ENCODE assay signal across 25 mouse cellular contexts in genomic region chr6:112350452-112350851, GRCm38 (mm10). TPM values are rescaled to one million over a fixed set of nuclear protein-coding genes. Genes with fewer than 3 reads are reported as not detected.
DNase-seq lines count a peak whose midpoint lies in the region; ATAC-seq and TF ChIP-seq lines count a peak whose summit lies in the region.
"Had no signal": no experiment of that assay in that cellular context is flagged by ENCODE, and none has a peak within 500 bp of the region (broad histone marks: within the 10 kb centered on the region; RNA-seq: fewer than 3 reads in every experiment).

No protein-coding gene starts in this region.

- peak overlapping the region; percentile 73 for H3K27ac ChIP-seq in gastrocnemius, adult 2 months
- H3K27ac ChIP-seq in midbrain, embryonic 11.5 days (ENCODE audit: low read depth, low read length), result no peak overlapping the region
- no peak overlapping the region for H3K27ac ChIP-seq in midbrain, embryonic 15.5 days
- H3K27ac ChIP-seq in forebrain, embryonic 10.5 days, result no peak overlapping the region
- H3K27ac ChIP-seq: embryonic facial prominence, embryonic 13.5 days; embryonic facial prominence, embryonic 15.5 days; forebrain, embryonic 13.5 days; forebrain, embryonic 15.5 days had no signal

- no peak overlapping the region for H3K4me2 ChIP-seq in midbrain, embryonic 11.5 days
- no peak overlapping the region for H3K4me2 ChIP-seq in midbrain, embryonic 15.5 days
- H3K4me2 ChIP-seq: embryonic facial prominence, embryonic 13.5 days; embryonic facial prominence, embryonic 15.5 days; forebrain, embryonic 13.5 days; forebrain, embryonic 15.5 days had no signal

- ATAC-seq in midbrain, embryonic 11.5 days (ENCODE audit: low FRiP score), result no peak
- ATAC-seq in midbrain, embryonic 15.5 days (replicated peaks), result no peak
- ATAC-seq: forebrain, embryonic 13.5 days; forebrain, embryonic 15.5 days had no signal

- no peaks in the 10 kb centered on the region for H3K4me1 ChIP-seq in midbrain, embryonic 11.5 days (ENCODE audit: control insufficient read depth, insufficient read depth, low read length)
- no peaks in the 10 kb centered on the region for H3K4me1 ChIP-seq in midbrain, embryonic 15.5 days
- H3K4me1 ChIP-seq in forebrain, embryonic 10.5 days, result no peaks in the 10 kb centered on the region
- H3K4me1 ChIP-seq: embryonic facial prominence, embryonic 13.5 days; embryonic facial prominence, embryonic 15.5 days; forebrain, embryonic 13.5 days; forebrain, embryonic 15.5 days had no signal

- no peak overlapping the region for H3K9ac ChIP-seq in midbrain, embryonic 11.5 days (ENCODE audit: low read length)
- H3K9ac ChIP-seq in midbrain, embryonic 15.5 days, result no peak overlapping the region
- H3K9ac ChIP-seq: embryonic facial prominence, embryonic 13.5 days; embryonic facial prominence, embryonic 15.5 days; forebrain, embryonic 13.5 days; forebrain, embryonic 15.5 days had no signal

- no peaks in the 10 kb centered on the region for H3K9me3 ChIP-seq in midbrain, embryonic 11.5 days (ENCODE audit: control insufficient read depth, low read length)
- H3K9me3 ChIP-seq in midbrain, embryonic 15.5 days, result no peaks in the 10 kb centered on the region
- H3K9me3 ChIP-seq in forebrain, embryonic 10.5 days, result no peaks in the 10 kb centered on the region
- H3K9me3 ChIP-seq: embryonic facial prominence, embryonic 13.5 days; embryonic facial prominence, embryonic 15.5 days; forebrain, embryonic 13.5 days; forebrain, embryonic 15.5 days had no signal

- H3K4me3 ChIP-seq in gastrocnemius, adult 2 months, result no peak overlapping the region
- no peak overlapping the region for H3K4me3 ChIP-seq in midbrain, embryonic 11.5 days (ENCODE audit: low read depth, low read length)
- H3K4me3 ChIP-seq in midbrain, embryonic 15.5 days, result no peak overlapping the region
- no peak overlapping the region for H3K4me3 ChIP-seq in forebrain, embryonic 10.5 days
- H3K4me3 ChIP-seq: embryonic facial prominence, embryonic 13.5 days; embryonic facial prominence, embryonic 15.5 days; erythroblast, embryonic 14.5 days; forebrain, embryonic 13.5 days; forebrain, embryonic 15.5 days had no signal

- no peak for TF ChIP-seq CTCF in gastrocnemius, adult 2 months (IDR thresholded peaks at IDR 0.05)

- no peaks in the 10 kb centered on the region for H3K27me3 ChIP-seq in midbrain, embryonic 11.5 days (ENCODE audit: control insufficient read depth, insufficient read depth, low read length)
- H3K27me3 ChIP-seq in midbrain, embryonic 15.5 days (replicated peaks), result no peaks in the 10 kb centered on the region
- no peaks in the 10 kb centered on the region for H3K27me3 ChIP-seq in forebrain, embryonic 10.5 days (ENCODE audit: poor library complexity, severe bottlenecking)
- H3K27me3 ChIP-seq: embryonic facial prominence, embryonic 13.5 days; embryonic facial prominence, embryonic 15.5 days; forebrain, embryonic 13.5 days; forebrain, embryonic 15.5 days had no signal

- intact Hi-C loops in gastrocnemius, adult 2 months (cut with DNase I), result no loop called here

- H3K36me3 ChIP-seq in midbrain, embryonic 11.5 days (ENCODE audit: control insufficient read depth, insufficient read depth, low read length), result no peaks in the 10 kb centered on the region
- H3K36me3 ChIP-seq in midbrain, embryonic 15.5 days (replicated peaks), result no peaks in the 10 kb centered on the region
- H3K36me3 ChIP-seq in forebrain, embryonic 10.5 days (replicated peaks), result no peaks in the 10 kb centered on the region
- H3K36me3 ChIP-seq: embryonic facial prominence, embryonic 13.5 days; embryonic facial prominence, embryonic 15.5 days; forebrain, embryonic 15.5 days had no signal

- WGBS in midbrain, embryonic 11.5 days, result 93% methylated on average over 4 of the region's 4 CpGs
- WGBS in midbrain, embryonic 15.5 days, result 94% methylated on average over 4 of the region's 4 CpGs
- WGBS in forebrain, embryonic 10.5 days, result 93% methylated on average over 4 of the region's 4 CpGs

- peak; percentile 36 for DNase-seq in gastrocnemius, adult 2 months
- DNase-seq in gastrocnemius, adult 8-10 months (ENCODE audit: low spot score in 2 of 2), result no peak
- DNase-seq in midbrain, embryonic 11.5 days (ENCODE audit: low spot score, missing footprints), result peak; percentile 35
- peak; percentile 43 for DNase-seq in skeletal muscle tissue, adult 2 months (ENCODE audit: low read depth, low spot score)
- no peak for DNase-seq in forebrain, embryonic 10.5 days (ENCODE audit: extremely low spot score, low spot score)
- DNase-seq: adrenal gland, adult 2 months; adrenal gland, postnatal 10 days; adrenal gland, postnatal 25 days; cerebellum, adult 11 months; cerebellum, adult 18-20 months; cerebellum, adult 8-10 months; cerebellum, adult 9-11 months; cerebellum, postnatal 14 days; cerebellum, postnatal 36 days; embryo, embryonic 11 days had no signal

RNA-seq across cellular contexts. Expression of gene Ssu2, which starts 37.4 kb away (rescaled TPM):
- under 1 TPM; 0.64 to 0.75 TPM for total RNA-seq in gastrocnemius, adult 2 months (2021)
- total RNA-seq in gastrocnemius, adult 8-10 months (2022), result under 1 TPM in 3 of 4 experiments, not detected in 1; 0.27 to 0.40 (median 0.31) TPM
- polyA plus RNA-seq in midbrain, embryonic 11.5 days (2014; fragmentation: Nextera tagmentation; extraction: Ambion mirVana), result 0.16 and 0.52 TPM in 2 replicates
- 0.26 and 0.30 TPM in 2 replicates for polyA plus RNA-seq in midbrain, embryonic 15.5 days (2015; fragmentation: Nextera tagmentation; extraction: Ambion mirVana)
- polyA plus RNA-seq in forebrain, embryonic 10.5 days (2016; fragmentation: Nextera tagmentation; extraction: Ambion mirVana), result 0.14 and 0.55 TPM in 2 replicates
- total RNA-seq: common myeloid progenitor, adult 5-6 weeks; MEL had no signal
- polyA plus RNA-seq: C2C12; erythroblast, embryonic 14.5 days; forebrain, embryonic 11.5 days; forebrain, embryonic 13.5 days had no signal

Comparison
In these comparisons a context has a peak if more than half of its experiments do, and no peak if none do; other contexts are left out.
1. DNase-seq: peak in gastrocnemius, adult 2 months (single experiment), midbrain, embryonic 11.5 days (single experiment) and skeletal muscle tissue, adult 2 months (single experiment); none in gastrocnemius, adult 8-10 months (0 of 2) and forebrain, embryonic 10.5 days (single experiment).